Mouse (Mus musculus): ENCODE results near the gene AB124611. TPM values are rescaled to one million over a fixed set of nuclear protein-coding genes. Genes with fewer than 3 reads are reported as not detected.
"Not testable (repeated sequence)": the region's sequence is repeated elsewhere in the genome, so short reads cannot be mapped to it uniquely, and the experiment has no call there.

Gene AB124611
- total RNA-seq, 2 experiments from 2014 or later: 17.1 to 24.1 TPM

GRCm38 (mm10) chr9:21593122-21593721 is 67.2 kb downstream of the AB124611 start:
- ATAC-seq (replicated peaks; ENCODE audit: poor library complexity, severe bottlenecking): peak; percentile 58

GRCm38 (mm10) chr9:21594350-21594749 is 68.4 kb downstream of the AB124611 start:
- not testable (repeated sequence) for ATAC-seq (replicated peaks; ENCODE audit: poor library complexity, severe bottlenecking)

- ATAC-seq (replicated peaks; ENCODE audit: poor library complexity, severe bottlenecking): no peak
Measured at GRCm38 (mm10) chr9:21594838-21595237, 68.9 kb downstream of the AB124611 start.

Other genes starting within 250 kb of the AB124611 start
- gene Kri1, start 238.2 kb upstream of the AB124611 start, total RNA-seq (2014; fragmentation: Nextera tagmentation): 50.9 and 56.3 TPM in 2 replicates
- gene Kri1, start 238.2 kb upstream of the AB124611 start, total RNA-seq (2017): 59.5 and 86.0 TPM in 2 replicates
- gene Cdkn2d, start 234.8 kb upstream of the AB124611 start, total RNA-seq (2014; fragmentation: Nextera tagmentation): 11.0 and 12.9 TPM in 2 replicates
- 15.4 and 16.7 TPM in 2 replicates for gene Cdkn2d, start 234.8 kb upstream of the AB124611 start, total RNA-seq (2017)
- gene Ap1m2, start 213.8 kb upstream of the AB124611 start, total RNA-seq (2014; fragmentation: Nextera tagmentation): 2.5 and 5.4 TPM in 2 replicates
- gene Ap1m2, start 213.8 kb upstream of the AB124611 start, total RNA-seq (2017): 0.10 and 0.43 TPM in 2 replicates
- 117 and 134 TPM in 2 replicates for gene Slc44a2, start 205.5 kb upstream of the AB124611 start, total RNA-seq (2014; fragmentation: Nextera tagmentation)
- 83.5 and 89.1 TPM in 2 replicates for gene Slc44a2, start 205.5 kb upstream of the AB124611 start, total RNA-seq (2017)
- 82.0 and 84.2 TPM in 2 replicates for gene Ilf3, start 158.3 kb upstream of the AB124611 start, total RNA-seq (2014; fragmentation: Nextera tagmentation)
- gene Ilf3, start 158.3 kb upstream of the AB124611 start, total RNA-seq (2017): 73.4 and 104 TPM in 2 replicates
- gene Qtrt1, start 114.3 kb upstream of the AB124611 start, total RNA-seq (2014; fragmentation: Nextera tagmentation): 40.4 and 45.7 TPM in 2 replicates
- 21.2 and 34.9 TPM in 2 replicates for gene Qtrt1, start 114.3 kb upstream of the AB124611 start, total RNA-seq (2017)
- gene Dnm2, start 101.3 kb upstream of the AB124611 start, total RNA-seq (2014; fragmentation: Nextera tagmentation): 76.9 and 91.2 TPM in 2 replicates
- gene Dnm2, start 101.3 kb upstream of the AB124611 start, total RNA-seq (2017): 87.7 and 113 TPM in 2 replicates
- 8.4 and 13.9 TPM in 2 replicates for gene Tmed1, start 15.9 kb upstream of the AB124611 start, total RNA-seq (2014; fragmentation: Nextera tagmentation)
- 17.4 and 23.6 TPM in 2 replicates for gene Tmed1, start 15.9 kb upstream of the AB124611 start, total RNA-seq (2017)
- gene Carm1, start 20.7 kb downstream of the AB124611 start, total RNA-seq (2014; fragmentation: Nextera tagmentation): 65.9 and 81.6 TPM in 2 replicates
- 17.0 and 27.3 TPM in 2 replicates for gene Carm1, start 20.7 kb downstream of the AB124611 start, total RNA-seq (2017)
- 37.5 and 39.9 TPM in 2 replicates for gene Timm29, start 66.5 kb downstream of the AB124611 start, total RNA-seq (2014; fragmentation: Nextera tagmentation)
- gene Timm29, start 66.5 kb downstream of the AB124611 start, total RNA-seq (2017): 51.6 and 59.1 TPM in 2 replicates
- gene Yipf2, start 66.7 kb downstream of the AB124611 start, total RNA-seq (2014; fragmentation: Nextera tagmentation): 16.2 and 19.9 TPM in 2 replicates
- 12.2 and 18.2 TPM in 2 replicates for gene Yipf2, start 66.7 kb downstream of the AB124611 start, total RNA-seq (2017)
- 60.6 and 67.8 TPM in 2 replicates for gene Smarca4, start 90.0 kb downstream of the AB124611 start, total RNA-seq (2014; fragmentation: Nextera tagmentation)
- gene Smarca4, start 90.0 kb downstream of the AB124611 start, total RNA-seq (2017): 58.6 and 60.7 TPM in 2 replicates
- 8.9 and 9.0 TPM in 2 replicates for gene Ldlr, start 197.3 kb downstream of the AB124611 start, total RNA-seq (2014; fragmentation: Nextera tagmentation)
- gene Ldlr, start 197.3 kb downstream of the AB124611 start, total RNA-seq (2017): 13.1 and 15.5 TPM in 2 replicates
- 31.4 and 46.5 TPM in 2 replicates for gene Spc24, start 234.1 kb downstream of the AB124611 start, total RNA-seq (2014; fragmentation: Nextera tagmentation)
- 117 and 138 TPM in 2 replicates for gene Spc24, start 234.1 kb downstream of the AB124611 start, total RNA-seq (2017)